ENCODE assay signal across 10 mouse cellular contexts in the genomic region with DNA sequence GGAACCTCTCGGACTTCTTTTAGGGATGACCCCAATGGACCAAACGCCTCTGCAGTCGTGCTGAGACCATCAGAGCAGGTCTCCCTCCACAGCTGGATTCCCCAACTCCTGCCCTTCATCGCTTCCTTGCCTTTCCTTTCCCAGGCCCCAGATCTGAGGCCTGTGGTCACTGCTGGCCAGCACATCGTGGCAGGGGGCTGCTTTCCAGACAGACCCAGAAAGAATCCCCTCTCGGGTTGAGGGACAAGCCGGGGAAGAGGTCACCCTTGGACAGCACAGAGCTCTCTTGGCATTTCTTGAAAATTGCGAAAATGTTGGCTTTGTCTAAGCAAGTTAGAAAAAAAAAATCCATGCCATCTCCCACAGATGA.
DNase-seq lines count a peak whose midpoint lies in the region; ATAC-seq and TF ChIP-seq lines count a peak whose summit lies in the region.
"Had no signal": no experiment of that assay in that cellular context is flagged by ENCODE, and none has a peak within 500 bp of the region (broad histone marks: within the 10 kb centered on the region; RNA-seq: fewer than 3 reads in every experiment).

No protein-coding gene starts in this region.

- no peak for TF ChIP-seq POLR2A in kidney, adult 2 months (IDR thresholded peaks at IDR 0.05; ENCODE audit: low read depth, low read length)
- TF ChIP-seq POLR2A in cortical plate, adult 2 months (IDR thresholded peaks at IDR 0.05; ENCODE audit: extremely low read depth, insufficient read depth, low read length) = no peak

- H3K4me1 ChIP-seq in kidney, adult 2 months (ENCODE audit: control insufficient read depth, insufficient read depth, low read length) = peaks cover 12% of the 10 kb centered on the region; the same call in 1 of the 2 replicates
- H3K4me1 ChIP-seq in cortical plate, adult 2 months (ENCODE audit: control insufficient read depth, insufficient read depth, low read length) = no peaks in the 10 kb centered on the region
- peaks cover 46% of the 10 kb centered on the region for H3K4me1 ChIP-seq in heart, embryonic 13.5 days
- peaks cover 93% of the 10 kb centered on the region for H3K4me1 ChIP-seq in limb, embryonic 13.5 days

- 0 out of 2 replicates have a peak overlapping the region, but pooled peaks have one; percentile 16 for H3K4me2 ChIP-seq in heart, embryonic 13.5 days
- H3K4me2 ChIP-seq in limb, embryonic 13.5 days (replicated peaks) = no peak overlapping the region

- peak overlapping the region; percentile 37 for H3K9ac ChIP-seq in heart, embryonic 13.5 days
- H3K9ac ChIP-seq in limb, embryonic 13.5 days = no peak overlapping the region

- no peaks in the 10 kb centered on the region for H3K9me3 ChIP-seq in heart, embryonic 13.5 days
- no peaks in the 10 kb centered on the region for H3K9me3 ChIP-seq in limb, embryonic 13.5 days

- no peaks in the 10 kb centered on the region for H3K27me3 ChIP-seq in kidney, adult 2 months (replicated peaks; ENCODE audit: control insufficient read depth, insufficient read depth, low read length)
- H3K27me3 ChIP-seq in heart, embryonic 13.5 days (replicated peaks) = no peaks in the 10 kb centered on the region
- H3K27me3 ChIP-seq in limb, embryonic 13.5 days = no peaks in the 10 kb centered on the region

- no peak overlapping the region for H3K4me3 ChIP-seq in kidney, adult 2 months (ENCODE audit: insufficient read depth, low read depth, low read length)
- H3K4me3 ChIP-seq in cortical plate, adult 2 months (ENCODE audit: insufficient read depth, low read length) = no peak overlapping the region
- H3K4me3 ChIP-seq in heart, embryonic 13.5 days = no peak overlapping the region
- no peak overlapping the region for H3K4me3 ChIP-seq in limb, embryonic 13.5 days
- H3K4me3 ChIP-seq: erythroblast, embryonic 14.5 days had no signal

- H3K36me3 ChIP-seq in kidney, adult 2 months (ENCODE audit: control insufficient read depth, insufficient read depth, low read length) = no peaks in the 10 kb centered on the region
- H3K36me3 ChIP-seq in heart, embryonic 13.5 days = no peaks in the 10 kb centered on the region
- no peaks in the 10 kb centered on the region for H3K36me3 ChIP-seq in limb, embryonic 13.5 days

- H3K27ac ChIP-seq in kidney, adult 2 months (ENCODE audit: insufficient read depth, low read depth, low read length) = peak overlapping the region; percentile 88
- peak overlapping the region; percentile 86 for H3K27ac ChIP-seq in cortical plate, adult 2 months (ENCODE audit: insufficient read depth, low read length)
- H3K27ac ChIP-seq in heart, embryonic 13.5 days (replicated peaks) = peak overlapping the region; percentile 90
- peak overlapping the region; percentile 89 for H3K27ac ChIP-seq in limb, embryonic 13.5 days

- TF ChIP-seq CTCF in kidney, adult 2 months (conservative IDR thresholded peaks at IDR 0.05; ENCODE audit: insufficient read depth, insufficient read length, low read depth, low read length) = no peak
- no peak for TF ChIP-seq CTCF in cortical plate, adult 2 months (IDR thresholded peaks at IDR 0.05; ENCODE audit: extremely low read depth, insufficient read depth, low read length)

- ATAC-seq in heart, embryonic 13.5 days (ENCODE audit: extremely low read depth, insufficient number of reproducible peaks, low FRiP score, low TSS enrichment) = no peak
- ATAC-seq in limb, embryonic 13.5 days (ENCODE audit: low FRiP score, low read depth) = no peak
- no peak for ATAC-seq in cerebellum, adult (ENCODE audit: insufficient number of reproducible peaks, low FRiP score, low TSS enrichment)
- ATAC-seq: CD4-positive, CD25-positive, alpha-beta regulatory T cell, adult 4 months had no signal

- no peak for DNase-seq in kidney, adult 2 months
- no peak for DNase-seq in kidney, postnatal 4 days
- no peak for DNase-seq in adrenal gland, adult 8-10 months
- DNase-seq in left cerebral cortex, adult 18-20 months (ENCODE audit: low spot score in 2 of 2) = no peak

- WGBS in kidney, adult 2 months = 57% methylated on average over 8 of the region's 8 CpGs
- 52% methylated on average over 8 of the region's 8 CpGs for WGBS in heart, embryonic 13.5 days
- WGBS in limb, embryonic 13.5 days = 56% methylated on average over 8 of the region's 8 CpGs
